Mouse (Mus musculus) MEL (cell line): ENCODE results near the gene Mtpn.

Experiments used
- CTCF ChIP-seq, 3 experiments: IDR thresholded peaks in 2 of 3; conservative IDR thresholded peaks in 1 of 3; 2 replicates each; pipeline ENCODE4 v1.5.1; 2011 to 2012; ENCODE audit warnings: low read length in 3 of 3, low read depth in 2 of 3, mild to moderate bottlenecking in 2 of 3, improper control_type of control experiment in 1 of 3, inconsistent platforms in 1 of 3, mixed read lengths in 1 of 3, moderate library complexity in 1 of 3; ENCODE audit not compliant: control insufficient read depth in 1 of 3, insufficient read depth in 1 of 3, poor library complexity in 1 of 3, severe bottlenecking in 1 of 3
- JUND ChIP-seq: IDR thresholded peaks from 2 replicates; pipeline ENCODE4 v1.6.1; 2011; ENCODE audit warnings: low read depth, mild to moderate bottlenecking, improper control_type of control experiment, low read length
- MEF2A ChIP-seq: IDR thresholded peaks from 2 replicates; pipeline ENCODE4 v1.6.1; 2014; ENCODE audit warnings: low read depth, mild to moderate bottlenecking, inconsistent platforms, low read length, improper control_type of control experiment; ENCODE audit not compliant: poor library complexity, insufficient replicate concordance, severe bottlenecking; ENCODE audit errors: extremely low read depth
- POLR2A ChIP-seq, 2 experiments: IDR thresholded peaks; 2 replicates each; pipeline ENCODE4 v1.6.1; 2011 to 2012; ENCODE audit warnings: low read length in 2 of 2, mild to moderate bottlenecking in 2 of 2, control low read depth in 1 of 2, improper control_type of control experiment in 1 of 2, low read depth in 1 of 2, moderate library complexity in 1 of 2; ENCODE audit not compliant: control insufficient read depth in 1 of 2, insufficient read depth in 1 of 2, poor library complexity in 1 of 2
- UBTF ChIP-seq: IDR thresholded peaks from 2 replicates; pipeline ENCODE4 v1.6.1; 2012; ENCODE audit warnings: low read depth, mild to moderate bottlenecking, inconsistent platforms, low read length, improper control_type of control experiment, moderate library complexity, borderline replicate concordance; ENCODE audit not compliant: insufficient read depth
- USF2 ChIP-seq, 2 experiments: IDR thresholded peaks; 2 replicates each; pipeline ENCODE4 v1.6.1; 2011 to 2012; ENCODE audit warnings: improper control_type of control experiment in 2 of 2, low read length in 2 of 2, borderline replicate concordance in 1 of 2, inconsistent platforms in 1 of 2, low read depth in 1 of 2, mild to moderate bottlenecking in 1 of 2; ENCODE audit not compliant: insufficient read depth in 1 of 2

DNA sequence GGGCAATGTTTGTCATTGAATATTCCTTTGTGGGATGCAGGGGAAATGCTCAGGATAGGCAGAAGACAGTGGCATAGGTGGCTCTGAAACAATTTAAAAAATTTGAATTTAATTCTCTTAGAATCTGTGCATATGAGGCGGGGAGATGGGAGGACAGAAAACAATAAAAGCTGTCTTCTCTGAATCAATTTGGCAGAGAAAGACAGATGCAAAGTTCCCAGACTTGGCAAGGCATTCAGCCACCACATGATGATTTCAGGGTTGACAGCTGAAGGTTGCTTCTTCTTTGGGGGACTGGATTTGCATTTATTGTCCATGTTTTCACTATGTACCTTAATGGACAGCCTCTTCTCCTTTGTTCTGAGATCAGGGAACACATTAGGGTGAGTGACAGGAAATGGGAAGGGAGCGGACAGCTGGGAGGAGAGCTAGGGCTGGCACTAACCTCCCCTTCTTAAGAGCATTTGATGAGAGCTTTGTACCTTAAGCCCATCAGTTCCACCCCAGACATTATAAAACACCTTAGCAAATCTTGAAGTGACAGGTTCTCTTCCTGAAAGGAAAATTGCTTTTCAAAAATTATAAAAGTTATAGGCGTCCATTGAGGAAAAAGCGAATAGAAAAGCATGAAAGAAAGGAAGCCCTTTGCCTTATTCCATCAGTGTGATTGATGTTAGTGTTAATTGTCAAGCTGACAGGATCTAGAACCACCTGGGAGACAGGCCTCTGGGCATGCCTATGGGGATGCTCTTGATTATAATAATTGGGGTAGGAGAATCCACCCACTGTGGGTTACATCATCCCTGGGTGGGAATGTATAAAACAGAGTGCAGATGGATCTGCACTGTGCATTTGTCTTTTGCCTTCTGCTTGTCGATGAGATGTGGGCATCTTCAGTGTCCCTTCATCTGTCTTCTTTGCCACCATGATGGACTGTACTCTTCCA is 76.0 kb downstream of the Mtpn start:
- TF ChIP-seq UBTF = no peak
- no peak for TF ChIP-seq USF2 (IDR thresholded peaks at IDR 0.05; ENCODE audit: borderline replicate concordance in 1 of 2, insufficient read depth in 1 of 2, low read depth in 1 of 2, low read length in 2 of 2)
- no peak for TF ChIP-seq MEF2A
- no peak for TF ChIP-seq JUND
- no peak for TF ChIP-seq POLR2A (IDR thresholded peaks at IDR 0.05; ENCODE audit: control insufficient read depth in 1 of 2, insufficient read depth in 1 of 2, low read depth in 1 of 2, low read length in 2 of 2, poor library complexity in 1 of 2)
- no peak for TF ChIP-seq CTCF (IDR thresholded peaks at IDR 0.05 in 2 of 3, conservative IDR thresholded peaks at IDR 0.05 in 1 of 3; ENCODE audit: control insufficient read depth in 1 of 3, insufficient read depth in 1 of 3, low read depth in 2 of 3, low read length in 3 of 3, poor library complexity in 1 of 3, severe bottlenecking in 1 of 3)
